ENCODE assay signal across 26 mouse cellular contexts in the genomic region with DNA sequence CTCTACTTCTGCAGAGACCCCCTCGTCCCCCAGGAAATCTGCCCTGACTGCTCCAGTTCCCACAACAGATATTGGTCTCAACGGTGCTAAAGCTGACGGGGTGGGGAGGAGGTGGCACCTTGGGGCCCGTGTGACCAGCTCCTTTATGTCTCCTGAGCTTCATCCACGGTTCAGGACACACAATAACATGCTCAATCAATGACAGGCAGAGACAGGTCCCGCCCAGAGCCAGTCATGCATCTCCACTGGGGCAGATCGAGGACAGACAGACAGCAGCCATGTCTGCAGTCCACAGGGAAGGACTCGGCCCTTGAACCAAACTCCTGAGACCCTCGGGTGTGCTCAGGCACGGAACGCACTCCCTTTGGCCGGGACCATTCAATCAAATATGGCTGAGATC. TPM values are rescaled to one million over a fixed set of nuclear protein-coding genes. Genes with fewer than 3 reads are reported as not detected.
"Had no signal": no experiment of that assay in that cellular context is flagged by ENCODE, and none has a peak within 500 bp of the region (broad histone marks: within the 10 kb centered on the region; RNA-seq: fewer than 3 reads in every experiment).

No protein-coding gene starts in this region.

- H3K9me3 ChIP-seq: heart, embryonic 10.5 days; heart, embryonic 12.5 days; hindbrain, embryonic 12.5 days; kidney, embryonic 15.5 days; limb, embryonic 13.5 days; limb, embryonic 15.5 days; liver, embryonic 12.5 days had no signal

- H3K36me3 ChIP-seq: heart, embryonic 10.5 days; heart, embryonic 12.5 days; hindbrain, embryonic 12.5 days; kidney, embryonic 15.5 days; limb, embryonic 13.5 days; limb, embryonic 15.5 days; liver, embryonic 12.5 days had no signal

- DNase-seq: gastrocnemius, adult 2 months; gastrocnemius, postnatal 10 days; gastrocnemius, postnatal 25 days; heart, adult 18-20 months; heart, postnatal 10 days; heart, postnatal 4 days; kidney, adult 11 months; kidney, postnatal 14 days; layer of hippocampus, adult 9-11 months; layer of hippocampus, postnatal 36 days; left cerebral cortex, postnatal 4 days had no signal

- H3K9ac ChIP-seq: heart, embryonic 12.5 days; hindbrain, embryonic 12.5 days; kidney, embryonic 15.5 days; limb, embryonic 13.5 days; limb, embryonic 15.5 days; liver, embryonic 12.5 days; liver, embryonic 14.5 days had no signal

- H3K27ac ChIP-seq: gastrocnemius, adult 2 months; heart, embryonic 10.5 days; hindbrain, embryonic 12.5 days; kidney, embryonic 15.5 days; kidney, postnatal 0 days; limb, embryonic 13.5 days; limb, embryonic 15.5 days; liver, embryonic 12.5 days; liver, embryonic 14.5 days had no signal

- H3K4me2 ChIP-seq: heart, embryonic 12.5 days; hindbrain, embryonic 12.5 days; kidney, embryonic 15.5 days; limb, embryonic 13.5 days; limb, embryonic 15.5 days; liver, embryonic 12.5 days had no signal

- ATAC-seq: inflammation-experienced regulatory T-cells, adult 6 months; intestine, embryonic 16.5 days; liver, embryonic 12.5 days had no signal

- H3K4me3 ChIP-seq: gastrocnemius, adult 2 months; heart, embryonic 10.5 days; heart, embryonic 12.5 days; hindbrain, embryonic 12.5 days; kidney, embryonic 15.5 days; limb, embryonic 13.5 days; limb, embryonic 15.5 days; liver, embryonic 12.5 days had no signal

RNA-seq across cellular contexts. Expression of a gene that starts 13.2 kb away (rescaled TPM):
- total RNA-seq: gastrocnemius, adult 2 months; granulocyte monocyte progenitor cell, adult 5-6 weeks; liver, adult 2 months had no signal
- polyA plus RNA-seq: heart, embryonic 14.5 days; liver, adult 2 months; liver, embryonic 16.5 days had no signal
